Mouse (Mus musculus): ENCODE data around the gene Kcnq5.
"Not testable (repeated sequence)": the region's sequence is repeated elsewhere in the genome, so short reads cannot be mapped to it uniquely, and the experiment has no call there.

Kcnq5 gene

DNA sequence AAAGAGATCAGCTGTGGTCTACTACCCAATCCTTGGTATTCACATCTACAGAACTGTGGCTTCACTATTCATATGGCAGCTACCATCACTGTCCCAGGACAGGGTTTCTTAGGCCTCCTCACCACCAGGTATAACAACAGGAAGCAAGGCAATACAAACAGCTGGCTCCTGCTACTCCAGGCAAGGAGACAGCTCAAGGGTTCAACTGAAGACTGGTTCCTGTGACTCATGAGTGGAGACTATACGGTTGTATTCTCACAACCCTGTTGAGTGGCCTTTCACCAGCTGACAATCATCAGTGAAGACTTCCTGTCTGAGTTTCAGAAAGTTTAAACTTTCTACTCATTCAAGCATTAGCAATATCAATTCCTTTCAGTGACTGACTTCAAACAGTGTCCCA, 327.7 kb downstream of the Kcnq5 start:
- no peak for DNase-seq (ENCODE audit: low spot score)

DNA sequence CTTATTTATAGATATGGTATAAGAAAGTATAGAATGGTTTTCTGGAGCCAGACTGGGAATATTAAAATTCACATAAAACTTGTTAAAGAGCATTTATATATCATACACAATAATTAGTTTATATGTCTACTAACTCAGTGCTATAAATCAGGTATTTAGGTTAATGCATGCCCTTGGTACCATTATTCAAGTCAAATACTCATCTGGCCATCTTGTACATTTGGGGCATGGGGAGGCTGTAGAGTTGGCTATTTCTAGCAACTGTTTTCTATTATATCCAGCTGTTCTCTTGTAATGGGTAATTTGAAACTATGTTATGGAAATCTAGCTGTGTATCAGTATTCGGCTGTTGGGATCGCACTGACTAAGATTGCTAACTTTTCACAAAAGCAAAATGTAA, 339.3 kb downstream of the Kcnq5 start:
- no peak for DNase-seq (ENCODE audit: low spot score)

DNA sequence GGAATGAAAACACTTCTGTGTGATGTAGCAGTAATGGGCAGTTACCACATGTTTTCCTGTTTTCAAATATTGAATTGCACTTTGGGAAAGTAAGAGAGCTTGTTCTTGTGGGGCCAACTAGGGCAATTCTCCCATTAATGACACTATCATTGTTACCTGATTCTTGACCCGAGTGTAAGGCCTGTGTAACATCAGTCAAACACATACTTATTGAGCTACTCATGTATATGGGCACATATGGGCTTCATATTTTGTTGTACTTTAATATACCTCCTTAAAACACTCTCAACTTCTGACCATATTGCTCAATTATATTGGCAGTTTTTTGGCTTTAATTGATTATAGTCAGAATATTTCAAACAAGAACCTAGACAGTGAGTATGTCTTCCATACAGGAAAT, 339.7 kb downstream of the Kcnq5 start:
- no peak for DNase-seq (ENCODE audit: low spot score)

DNA sequence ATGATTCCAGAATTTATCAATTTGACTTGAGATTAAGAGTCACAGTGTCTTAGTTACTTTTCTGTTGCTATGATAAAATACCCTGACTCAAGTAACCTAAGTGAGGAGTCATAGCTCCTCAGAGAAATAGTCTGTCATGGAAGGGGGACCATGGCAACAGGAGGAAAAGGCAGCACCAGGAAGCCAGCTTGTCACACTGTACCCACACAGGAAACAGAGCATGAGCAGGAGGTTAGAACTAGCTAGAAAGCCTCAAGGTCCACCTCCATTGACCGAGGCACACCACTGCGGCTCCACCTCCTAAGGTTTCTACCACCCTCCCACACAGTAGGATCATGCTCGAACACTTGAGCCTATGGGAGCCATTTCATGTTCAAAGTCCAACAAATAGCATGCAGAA, 343.0 kb downstream of the Kcnq5 start:
- DNase-seq (ENCODE audit: low spot score) = no peak

DNA sequence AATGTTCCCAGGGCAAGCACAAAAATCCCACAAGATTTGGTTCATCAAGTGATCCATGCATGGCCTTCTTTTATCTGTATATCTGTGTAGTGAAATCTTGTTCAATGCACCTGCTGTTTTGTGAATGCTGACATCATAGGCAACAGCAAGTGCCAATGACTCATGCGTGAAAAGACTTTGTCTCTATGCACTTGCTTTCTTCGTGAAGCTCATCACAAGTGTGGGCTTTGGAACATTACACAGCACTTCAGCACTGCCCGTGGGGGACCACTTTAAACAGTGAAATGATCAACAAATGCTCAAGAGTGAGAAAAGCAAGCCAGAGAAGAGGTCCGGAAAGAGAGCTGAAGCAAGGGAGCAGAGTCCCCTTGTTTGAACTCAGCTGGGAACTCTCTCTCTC, 345.1 kb downstream of the Kcnq5 start:
- DNase-seq (ENCODE audit: low spot score) = no peak

DNA sequence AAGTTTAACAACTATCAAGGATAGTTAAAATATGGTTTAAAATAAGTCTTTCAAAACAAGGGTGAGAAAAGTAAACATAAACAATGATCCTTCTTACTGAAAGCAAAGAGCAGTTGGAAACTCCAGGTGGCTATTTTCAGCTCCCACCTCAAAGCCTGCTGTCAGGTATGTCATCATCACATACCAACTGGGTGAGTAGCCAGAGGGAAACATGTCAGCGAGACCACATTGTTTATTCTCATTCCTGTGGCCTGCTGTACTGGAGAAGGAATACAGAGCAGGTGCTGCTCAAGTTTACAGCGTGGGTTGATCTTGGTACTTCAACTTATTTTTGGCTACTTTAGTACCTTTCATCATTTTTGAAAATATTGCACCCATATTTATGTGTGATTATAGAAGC, 347.8 kb downstream of the Kcnq5 start:
- DNase-seq (ENCODE audit: low spot score) = no peak

DNA sequence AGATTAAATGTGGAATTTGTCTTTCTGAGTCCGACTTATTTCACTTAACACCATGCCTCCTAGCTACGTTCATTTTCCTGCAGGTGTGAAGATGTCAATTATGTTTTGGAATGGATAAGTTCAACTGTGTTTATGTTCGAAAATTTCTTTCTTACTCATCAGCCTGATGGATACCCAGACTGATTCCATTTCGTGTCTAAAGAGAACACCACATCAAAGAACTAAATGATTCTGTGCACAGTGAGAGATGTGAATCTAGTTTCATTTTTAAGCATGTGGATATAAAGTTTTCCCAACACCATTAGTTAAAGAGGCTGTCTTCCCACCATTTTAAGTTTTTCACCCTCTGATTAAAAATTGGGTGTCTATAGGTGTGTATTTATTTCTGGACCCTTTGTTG, 357.7 kb downstream of the Kcnq5 start:
- no peak for DNase-seq (ENCODE audit: low spot score)

DNA sequence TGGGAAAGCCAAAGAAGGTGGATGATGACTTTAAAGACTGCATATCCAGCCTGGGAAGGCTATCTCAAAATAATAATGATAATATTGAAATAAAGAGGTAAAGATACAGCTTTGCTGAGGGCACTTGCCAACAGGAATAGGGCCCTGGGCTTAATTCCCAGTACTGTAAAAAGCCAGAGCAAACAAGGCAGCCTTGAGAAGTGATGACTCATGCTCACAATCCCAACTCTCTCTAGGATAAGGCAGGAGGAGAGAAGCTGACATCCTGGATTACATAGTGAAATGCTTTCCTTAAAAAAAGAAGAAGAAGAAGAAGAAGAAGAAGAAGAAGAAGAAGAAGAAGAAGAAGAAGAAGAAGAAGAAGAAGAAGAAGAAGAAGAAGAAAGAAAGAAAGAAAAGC, 359.2 kb downstream of the Kcnq5 start:
- no peak for DNase-seq (ENCODE audit: low spot score)

DNA sequence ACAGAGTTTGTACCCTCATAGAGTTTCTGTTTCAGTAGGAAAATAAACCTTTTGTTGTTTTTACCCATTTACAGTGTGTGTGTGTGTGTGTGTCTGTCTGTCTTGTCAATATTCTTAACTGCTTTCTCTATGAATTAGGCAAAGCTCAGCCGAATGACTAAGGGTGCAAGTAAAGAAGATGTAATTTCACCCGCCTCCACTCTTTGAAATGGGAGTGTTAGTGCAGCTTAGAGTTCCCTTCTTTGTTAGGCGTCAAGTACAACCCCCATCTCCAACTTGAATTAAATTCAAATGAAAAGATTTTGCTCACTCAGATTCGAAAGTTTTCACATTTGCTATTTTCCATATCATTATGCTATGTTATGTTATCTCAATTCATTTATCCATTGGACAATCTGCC, 361.1 kb downstream of the Kcnq5 start:
- DNase-seq (ENCODE audit: low spot score) = no peak

DNA sequence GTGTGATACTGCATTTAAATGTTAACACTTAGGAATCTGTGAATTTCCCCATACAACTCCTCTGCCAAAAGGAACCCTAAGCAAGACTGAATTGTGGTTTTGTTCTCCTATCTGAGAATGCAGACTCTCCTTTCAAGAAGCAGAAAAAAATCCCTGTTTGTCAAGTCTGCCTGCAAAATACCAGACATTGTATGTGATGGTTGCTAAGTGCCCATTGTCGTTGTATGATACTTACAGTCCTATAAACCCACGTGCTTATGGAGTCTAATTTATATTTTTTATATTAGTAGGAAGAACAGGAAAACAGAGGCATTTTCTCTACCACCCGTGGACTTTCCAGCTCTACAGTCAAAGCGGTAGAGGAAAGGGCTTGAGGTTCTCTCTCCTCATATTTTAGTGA, 367.9 kb downstream of the Kcnq5 start:
- no peak for DNase-seq (ENCODE audit: low spot score)

DNA sequence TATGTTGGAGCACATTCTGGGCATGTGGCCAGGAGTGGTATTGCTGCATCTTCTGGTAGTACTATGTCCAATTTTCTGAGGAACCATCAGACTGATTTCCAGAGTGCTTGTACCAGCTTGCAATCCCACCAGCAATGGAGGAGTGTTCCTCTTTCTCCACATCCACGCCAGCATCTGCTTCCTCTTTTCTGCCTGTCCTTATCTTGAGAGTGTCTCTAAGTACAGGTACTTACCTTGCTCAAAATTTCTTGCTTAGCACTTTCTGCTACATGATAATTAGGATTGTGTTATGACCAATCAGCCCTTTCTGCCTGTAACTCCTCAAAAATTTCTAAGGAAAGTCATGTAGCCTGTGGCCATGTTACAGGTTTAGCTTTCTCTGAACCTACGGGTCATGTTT, 394.3 kb downstream of the Kcnq5 start:
- DNase-seq (ENCODE audit: low spot score) = not testable (repeated sequence)

DNA sequence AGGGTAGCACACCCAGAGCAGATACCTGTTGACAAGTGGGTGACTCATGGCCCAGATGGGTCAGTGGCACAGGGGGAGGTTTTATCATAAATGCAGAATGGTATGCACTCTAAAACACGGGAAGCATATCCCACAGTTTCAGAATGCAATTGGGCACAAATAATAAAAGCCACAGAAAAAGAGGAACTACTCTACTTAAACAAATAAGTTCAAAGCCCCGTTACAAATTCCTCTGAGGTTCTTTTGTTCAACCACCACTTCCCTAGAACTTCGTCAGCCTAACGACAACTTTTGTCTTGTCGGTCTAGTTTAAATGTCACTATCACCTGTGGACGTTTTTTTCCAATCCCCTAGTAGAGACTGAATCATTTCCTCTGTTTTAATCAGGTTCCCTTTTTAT, 407.1 kb downstream of the Kcnq5 start:
- no peak for DNase-seq (ENCODE audit: low spot score)

DNA sequence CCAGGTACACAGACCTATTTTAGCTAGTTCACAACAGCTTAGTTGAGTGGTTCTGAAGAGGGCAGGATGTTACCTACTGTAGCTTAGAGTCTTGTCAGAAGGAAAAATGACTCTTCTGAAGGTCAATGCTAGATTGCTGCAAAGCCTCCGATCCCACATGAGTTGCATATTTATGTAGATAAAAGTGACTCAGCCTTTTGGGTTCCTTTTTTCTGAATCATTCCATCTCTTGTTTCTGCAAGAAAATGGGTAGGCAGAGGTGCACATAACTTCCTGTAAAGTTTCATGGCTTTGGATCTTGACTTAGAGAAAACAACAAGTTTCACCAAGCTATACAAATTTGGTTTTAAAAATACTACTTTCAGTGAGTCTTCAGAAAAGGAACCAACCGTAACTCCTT, 409.0 kb downstream of the Kcnq5 start:
- DNase-seq (ENCODE audit: low spot score) = no peak

DNA sequence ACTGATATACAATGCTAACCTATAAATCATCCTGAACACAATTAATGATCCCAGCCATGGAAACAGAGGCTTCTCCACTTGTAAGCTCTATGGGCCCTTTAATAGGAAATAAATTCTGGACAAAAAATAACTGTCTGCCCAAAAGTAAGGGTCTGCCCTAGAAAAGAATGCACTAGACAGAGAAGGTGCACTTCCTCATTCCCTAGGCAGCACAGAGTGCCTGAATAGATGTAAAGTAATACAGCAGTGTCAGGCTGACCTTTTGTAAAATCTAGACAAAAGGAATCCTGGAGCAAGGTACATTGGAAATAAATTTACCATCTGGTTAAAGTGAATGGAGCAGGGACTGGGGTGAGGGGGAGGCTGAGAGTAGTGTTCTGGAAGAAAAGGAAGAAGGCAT, 417.8 kb downstream of the Kcnq5 start:
- DNase-seq (ENCODE audit: low spot score) = no peak

DNA sequence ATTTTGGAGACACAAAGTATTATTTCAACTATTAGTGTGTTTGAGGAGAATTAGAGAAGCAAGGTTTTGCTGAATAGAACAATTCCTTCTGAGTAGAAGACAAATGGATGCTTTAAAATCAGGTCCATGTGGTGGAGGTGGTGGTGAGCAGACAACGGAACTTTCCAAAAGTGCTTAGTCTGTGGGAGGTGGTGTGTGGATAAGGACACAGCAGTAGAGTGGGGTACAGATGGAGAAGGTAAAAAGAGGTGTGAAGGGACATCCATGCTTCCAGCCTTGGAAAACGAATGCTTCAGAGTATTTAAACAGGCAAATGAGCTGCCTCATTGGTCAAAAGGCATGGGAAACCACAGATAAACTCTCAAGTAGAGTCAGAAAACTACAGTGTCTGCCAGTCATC, 422.3 kb downstream of the Kcnq5 start:
- DNase-seq (ENCODE audit: low spot score) = no peak

DNA sequence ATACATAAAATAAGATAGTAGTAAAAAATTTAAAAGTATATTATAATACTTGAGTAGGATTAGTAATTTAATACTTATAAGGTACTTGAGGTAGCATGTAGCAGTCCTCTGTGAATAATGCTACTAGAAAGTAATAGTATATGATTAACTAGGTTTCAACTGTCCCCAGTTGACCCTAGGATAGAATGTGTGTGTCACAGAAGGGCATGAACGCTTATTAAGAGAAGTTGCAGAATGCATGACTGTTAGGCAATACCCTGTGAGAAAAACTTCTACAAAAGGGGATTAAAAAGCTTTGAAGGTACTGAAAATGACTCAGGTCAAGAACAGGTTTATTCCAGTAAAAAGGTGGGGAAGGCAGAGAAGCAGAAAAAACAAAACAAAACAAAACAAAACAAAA, 430.9 kb downstream of the Kcnq5 start:
- DNase-seq (ENCODE audit: low spot score) = no peak

DNA sequence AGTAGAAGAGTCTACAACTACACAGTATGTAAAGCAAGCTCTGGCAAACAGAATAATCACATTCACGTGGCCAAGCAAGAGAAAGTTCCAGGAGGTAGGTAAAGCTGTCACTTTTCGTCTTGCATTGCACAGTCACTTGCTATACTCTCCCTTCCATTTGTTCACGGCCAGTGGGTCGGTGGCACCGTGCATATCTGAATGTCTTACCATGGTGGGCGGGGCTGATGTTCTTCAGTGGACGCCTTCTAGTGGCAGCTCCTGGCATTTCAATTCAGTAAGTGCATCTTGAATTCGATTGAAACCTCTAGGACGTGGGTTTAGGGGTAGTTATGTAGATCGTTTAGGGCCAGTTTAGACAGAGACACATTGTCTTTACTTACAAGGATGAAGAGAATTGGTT, 439.7 kb downstream of the Kcnq5 start:
- DNase-seq (ENCODE audit: low spot score) = no peak

DNA sequence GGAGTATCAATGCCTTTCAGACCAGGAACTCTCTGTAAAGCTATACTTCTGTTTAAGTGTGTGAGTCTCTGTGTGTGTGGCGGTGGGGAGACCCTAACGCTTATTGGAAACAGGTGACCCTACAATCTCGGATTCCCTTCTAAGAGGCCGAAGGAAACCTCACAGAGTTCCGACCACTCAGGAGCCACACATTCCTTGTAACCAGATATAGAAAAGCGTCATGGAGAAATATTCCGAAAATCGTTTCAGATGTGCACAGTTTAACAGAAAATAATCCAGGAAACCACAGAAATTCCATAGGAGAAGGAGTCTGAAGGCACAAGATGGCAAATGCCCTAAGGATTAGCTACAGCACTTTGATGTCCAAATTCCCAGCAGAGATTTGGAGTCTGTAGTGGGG, 440.3 kb downstream of the Kcnq5 start:
- no peak for DNase-seq (ENCODE audit: low spot score)

DNA sequence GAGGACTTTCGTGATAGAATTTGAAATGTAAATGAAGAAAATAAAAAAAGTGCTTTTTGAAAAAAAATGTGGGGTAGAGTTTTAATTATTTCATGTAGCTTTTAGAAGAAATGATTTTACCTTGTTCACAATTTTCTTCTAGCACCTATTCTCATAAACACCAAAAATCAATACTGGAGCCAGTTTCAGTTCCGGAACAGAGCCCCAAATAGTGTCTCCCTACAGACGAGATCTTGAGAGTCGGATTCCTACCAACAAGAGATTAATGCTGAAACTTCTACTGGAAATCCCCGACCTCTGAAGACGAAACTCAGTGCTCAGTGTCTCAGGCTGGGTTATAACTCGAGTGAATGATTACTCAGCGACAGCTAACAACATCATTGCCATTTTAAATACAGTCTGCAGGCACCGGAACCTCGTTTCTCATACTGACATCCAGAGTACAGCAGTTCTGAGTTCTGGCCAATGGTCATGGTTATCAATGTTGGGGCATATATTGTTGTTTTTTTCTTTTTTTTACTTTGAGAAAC, 441.6 kb downstream of the Kcnq5 start:
- no peak for DNase-seq (ENCODE audit: low spot score)

DNA sequence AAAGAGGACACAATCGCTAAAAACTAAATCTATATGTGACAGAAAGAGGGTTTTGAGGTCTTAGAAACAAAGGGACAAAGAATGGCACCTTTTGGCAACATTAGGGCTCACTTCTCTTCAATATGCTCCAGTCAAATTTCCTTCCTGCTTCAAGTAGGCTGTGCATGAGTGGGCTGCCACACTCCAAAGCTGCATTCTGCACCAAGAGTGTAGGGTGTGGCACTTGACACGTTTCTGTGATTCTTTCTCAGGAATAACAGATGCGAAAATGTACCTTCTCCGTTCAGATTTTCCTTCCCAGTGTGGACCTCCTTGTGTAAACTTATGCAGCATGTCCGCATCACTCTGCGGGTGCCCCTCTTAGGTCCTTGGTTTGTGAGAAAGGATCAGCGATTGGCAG, 455.1 kb downstream of the Kcnq5 start:
- no peak for DNase-seq (ENCODE audit: low spot score)

DNA sequence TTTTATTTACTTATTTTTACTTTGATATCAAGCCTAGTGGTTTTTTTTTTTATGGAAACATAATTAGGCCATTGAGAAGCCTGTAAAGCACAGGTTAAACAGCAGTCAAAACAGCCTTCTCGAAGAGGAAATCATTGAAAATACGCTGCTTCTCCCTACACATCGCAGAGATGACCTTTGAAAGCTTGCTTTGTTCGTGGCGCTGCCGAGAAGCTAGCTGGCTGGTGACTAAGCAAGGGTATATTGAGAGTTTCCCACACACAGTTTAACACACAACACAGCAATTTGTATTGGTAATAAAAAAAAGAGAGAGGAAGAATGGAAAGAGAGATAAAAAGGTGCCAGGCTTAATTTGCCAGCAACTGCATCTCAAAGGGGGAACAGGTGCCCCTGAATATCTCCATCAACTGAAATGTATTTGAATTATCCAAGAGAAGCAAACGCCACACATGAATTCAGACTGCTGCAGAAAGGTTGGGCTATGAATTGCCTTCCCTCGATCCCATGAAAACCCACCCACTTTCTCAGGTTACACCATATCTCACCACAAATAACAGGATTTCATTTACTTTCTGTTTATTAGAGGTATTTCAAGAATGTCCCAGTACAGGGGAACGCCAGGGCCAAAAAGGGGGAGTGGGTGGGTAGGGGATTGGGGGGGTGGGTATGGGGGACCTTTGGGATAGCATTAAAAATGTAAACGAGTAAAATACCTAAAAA, 461.8 kb downstream of the Kcnq5 start:
- DNase-seq (ENCODE audit: low spot score) = no peak

DNA sequence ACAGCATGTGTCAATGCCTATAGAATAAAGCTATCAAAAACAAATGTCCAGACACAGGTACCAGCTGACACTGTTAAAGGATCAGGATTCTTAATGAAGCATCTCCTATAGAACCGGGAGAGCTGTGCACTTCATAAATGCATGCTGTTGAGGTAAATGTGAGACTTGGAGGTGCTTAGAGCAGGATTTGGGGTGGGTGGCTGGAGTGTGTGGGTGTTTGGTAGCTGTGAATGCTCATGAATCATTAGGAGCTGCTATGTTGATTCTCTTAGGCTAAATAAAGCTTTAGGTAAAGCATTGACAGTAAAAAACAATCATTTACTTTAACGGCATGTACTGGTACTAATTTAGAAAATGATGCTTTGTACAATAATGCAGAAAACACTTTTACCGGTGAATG, 465.4 kb downstream of the Kcnq5 start:
- no peak for DNase-seq (ENCODE audit: low spot score)

DNA sequence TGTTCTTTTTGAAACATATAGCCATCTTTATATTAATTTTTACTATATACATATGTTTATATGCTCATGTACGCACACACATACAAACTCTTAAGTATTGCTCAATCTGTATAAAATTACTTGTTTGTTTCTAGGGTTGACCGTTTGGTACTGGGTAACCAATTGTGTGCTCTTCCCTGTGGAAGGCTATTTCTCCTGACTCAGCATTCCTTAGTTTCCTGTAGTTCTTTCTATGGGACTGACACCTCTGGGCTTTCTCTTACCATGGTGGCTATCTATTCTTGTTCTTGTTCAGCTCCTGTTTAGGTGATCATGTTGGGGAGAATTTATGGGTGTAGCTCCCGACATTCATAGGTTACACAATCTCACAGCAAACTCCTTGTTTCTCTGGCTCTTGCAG, 473.1 kb downstream of the Kcnq5 start:
- DNase-seq (ENCODE audit: low spot score) = no peak

DNA sequence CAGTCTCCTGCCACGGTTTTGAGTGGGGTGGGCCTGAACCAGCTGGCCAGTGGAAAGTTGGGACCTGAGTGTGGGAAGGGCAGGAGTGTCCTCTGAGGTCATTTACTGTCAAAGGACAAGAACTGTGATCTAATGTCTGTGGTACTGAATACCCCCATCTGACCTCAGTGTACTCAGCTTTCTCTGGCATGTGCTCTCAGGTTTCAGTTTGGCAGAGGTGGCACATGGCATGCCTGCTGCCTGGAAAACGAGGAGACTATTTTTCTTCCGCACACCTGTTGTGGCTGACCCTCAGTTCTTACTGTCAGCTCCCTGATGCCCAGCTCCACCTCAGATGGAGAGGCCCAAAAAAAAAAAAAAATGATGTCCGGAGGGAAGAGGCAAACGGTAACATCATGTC, 475.5 kb downstream of the Kcnq5 start:
- DNase-seq (ENCODE audit: low spot score) = no peak

DNA sequence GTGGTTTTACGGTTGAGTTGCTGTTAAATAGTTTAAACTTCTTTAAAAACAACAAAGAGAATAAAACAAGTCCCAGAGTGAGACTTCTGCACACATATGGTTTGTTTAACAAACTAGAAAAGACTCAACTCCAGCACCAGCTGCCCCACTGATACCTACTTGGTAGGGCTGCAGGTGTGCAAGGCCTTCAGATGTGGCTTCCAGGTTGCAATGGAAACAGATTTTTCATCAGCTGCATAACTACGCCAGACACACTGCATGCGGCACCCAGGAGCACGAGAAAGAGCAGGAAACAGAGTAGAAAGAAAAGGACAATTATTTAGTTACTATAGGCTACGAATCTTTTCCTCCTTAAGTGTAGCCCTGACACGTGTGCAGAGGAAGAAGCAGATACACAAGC, 492.4 kb downstream of the Kcnq5 start:
- no peak for DNase-seq (ENCODE audit: low spot score)
